Mouse (Mus musculus): ENCODE data around the gene Gm47955. TPM values are rescaled to one million over a fixed set of nuclear protein-coding genes. Genes with fewer than 3 reads are reported as not detected.
"Not testable (repeated sequence)": the region's sequence is repeated elsewhere in the genome, so short reads cannot be mapped to it uniquely, and the experiment has no call there.

Gm47955 gene
- polyA plus RNA-seq, 1 experiment from 2014 or later, result not detected

- not testable (repeated sequence) for H3K9me3 ChIP-seq (ENCODE audit: control insufficient read depth, low read length); H3K27ac ChIP-seq (ENCODE audit: low read depth, low read length); ATAC-seq (ENCODE audit: low FRiP score); H3K27me3 ChIP-seq (ENCODE audit: control insufficient read depth, insufficient read depth, low read length); H3K4me2 ChIP-seq; H3K36me3 ChIP-seq (ENCODE audit: control insufficient read depth, insufficient read depth, low read length); H3K4me1 ChIP-seq (ENCODE audit: control insufficient read depth, insufficient read depth, low read length); DNase-seq (ENCODE audit: low spot score, missing footprints); H3K9ac ChIP-seq (ENCODE audit: low read length); H3K4me3 ChIP-seq (ENCODE audit: low read depth, low read length)
- WGBS, result 94% methylated on average over 2 of the region's 2 CpGs
These were observed 14.1 kb upstream of the Gm47955 start for GRCm38 (mm10) chr1:82946029-82946428.

- WGBS, result 91% methylated on average over 2 of the region's 2 CpGs
- H3K36me3 ChIP-seq (ENCODE audit: control insufficient read depth, insufficient read depth, low read length), result no peaks in the 10 kb centered on the region
These were observed 11.5 kb upstream of the Gm47955 start for GRCm38 (mm10) chr1:82948601-82949000.

GRCm38 (mm10) chr1:82955913-82956312, 4.2 kb upstream of the Gm47955 start, which contains the start of gene Gm7544:
Gm7544 (minus strand) TSS chr1:82956013.
- H3K4me1 ChIP-seq (ENCODE audit: control insufficient read depth, insufficient read depth, low read length); ATAC-seq (ENCODE audit: low FRiP score); H3K4me2 ChIP-seq; H3K36me3 ChIP-seq (ENCODE audit: control insufficient read depth, insufficient read depth, low read length); H3K4me3 ChIP-seq (ENCODE audit: low read depth, low read length); DNase-seq (ENCODE audit: low spot score, missing footprints); H3K27ac ChIP-seq (ENCODE audit: low read depth, low read length); H3K9me3 ChIP-seq (ENCODE audit: control insufficient read depth, low read length); H3K27me3 ChIP-seq (ENCODE audit: control insufficient read depth, insufficient read depth, low read length); H3K9ac ChIP-seq (ENCODE audit: low read length): not testable (repeated sequence)

More at GRCm38 (mm10) chr1:82948601-82949000, 11.5 kb upstream of the Gm47955 start:
- H3K4me1 ChIP-seq (ENCODE audit: control insufficient read depth, insufficient read depth, low read length), result no peaks in the 10 kb centered on the region
- no peak for DNase-seq (ENCODE audit: low spot score, missing footprints)
- no peak overlapping the region for H3K9ac ChIP-seq (ENCODE audit: low read length)
- H3K4me2 ChIP-seq, result no peak overlapping the region
- no peak overlapping the region for H3K4me3 ChIP-seq (ENCODE audit: low read depth, low read length)
- no peaks in the 10 kb centered on the region for H3K9me3 ChIP-seq (ENCODE audit: control insufficient read depth, low read length)
- H3K27me3 ChIP-seq (ENCODE audit: control insufficient read depth, insufficient read depth, low read length), result no peaks in the 10 kb centered on the region
- H3K27ac ChIP-seq (ENCODE audit: low read depth, low read length), result no peak overlapping the region
- ATAC-seq (ENCODE audit: low FRiP score), result no peak

- Histone ChIP-seq H3K9ac (ENCODE audit: low read length) (no peak overlapping the region), H3K36me3 (ENCODE audit: control insufficient read depth, insufficient read depth, low read length) (no peaks in the 10 kb centered on the region), H3K27ac (ENCODE audit: low read depth, low read length) (no peak overlapping the region), H3K4me3 (ENCODE audit: low read depth, low read length) (no peak overlapping the region), H3K27me3 (ENCODE audit: control insufficient read depth, insufficient read depth, low read length) (no peaks in the 10 kb centered on the region), H3K4me1 (ENCODE audit: control insufficient read depth, insufficient read depth, low read length) (no peaks in the 10 kb centered on the region), H3K4me2 (no peak overlapping the region), H3K9me3 (ENCODE audit: control insufficient read depth, low read length) (no peaks in the 10 kb centered on the region; the same call in 1 of the 2 replicates)
- ATAC-seq (ENCODE audit: low FRiP score) (no peak), DNase-seq (ENCODE audit: low spot score, missing footprints) (no peak)
- WGBS, result 70% methylated on average over 3 of the region's 3 CpGs
These were observed 6.3 kb downstream of the Gm47955 start for GRCm38 (mm10) chr1:82966413-82966812.

DNA sequence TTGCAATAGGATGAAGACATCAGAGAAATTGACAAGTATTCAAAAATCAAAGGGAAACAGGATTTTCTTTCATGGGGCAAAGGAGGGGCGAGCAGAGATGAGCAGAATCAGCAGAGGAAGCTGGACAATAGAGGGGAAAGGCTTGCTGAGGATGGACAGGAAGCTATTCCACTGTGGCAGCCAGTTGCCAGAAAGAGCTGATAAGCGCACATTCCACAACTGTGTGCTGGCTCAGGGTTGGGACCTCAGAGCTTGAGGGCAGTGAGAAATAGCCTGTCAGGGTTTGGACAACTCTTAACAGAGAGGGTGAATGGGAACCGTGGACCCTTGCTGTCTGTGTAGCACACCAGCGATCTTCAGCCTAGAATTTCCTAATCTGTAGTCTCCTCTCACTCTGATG, 12.0 kb downstream of the Gm47955 start:
- Histone ChIP-seq H3K4me1 (ENCODE audit: control insufficient read depth, insufficient read depth, low read length) (no peaks in the 10 kb centered on the region), H3K9me3 (ENCODE audit: control insufficient read depth, low read length) (no peaks in the 10 kb centered on the region), H3K4me2 (no peak overlapping the region), H3K36me3 (ENCODE audit: control insufficient read depth, insufficient read depth, low read length) (no peaks in the 10 kb centered on the region), H3K4me3 (ENCODE audit: low read depth, low read length) (no peak overlapping the region), H3K9ac (ENCODE audit: low read length) (no peak overlapping the region), H3K27me3 (ENCODE audit: control insufficient read depth, insufficient read depth, low read length) (no peaks in the 10 kb centered on the region), H3K27ac (ENCODE audit: low read depth, low read length) (no peak overlapping the region)
- ATAC-seq (ENCODE audit: low FRiP score), result no peak
- 47% methylated on average over 4 of the region's 4 CpGs for WGBS
- peak; percentile 87 for DNase-seq (ENCODE audit: low spot score, missing footprints)

GRCm38 (mm10) chr1:82973244-82973643, 13.2 kb downstream of the Gm47955 start:
- Histone ChIP-seq H3K36me3 (ENCODE audit: control insufficient read depth, insufficient read depth, low read length) (no peaks in the 10 kb centered on the region), H3K9me3 (ENCODE audit: control insufficient read depth, low read length) (no peaks in the 10 kb centered on the region), H3K27me3 (ENCODE audit: control insufficient read depth, insufficient read depth, low read length) (no peaks in the 10 kb centered on the region), H3K4me3 (ENCODE audit: low read depth, low read length) (no peak overlapping the region), H3K9ac (ENCODE audit: low read length) (no peak overlapping the region), H3K4me1 (ENCODE audit: control insufficient read depth, insufficient read depth, low read length) (no peaks in the 10 kb centered on the region), H3K4me2 (no peak overlapping the region), H3K27ac (ENCODE audit: low read depth, low read length) (no peak overlapping the region)
- no peak for ATAC-seq (ENCODE audit: low FRiP score)
- WGBS, result 93% methylated on average over 1 of the region's 1 CpGs
- DNase-seq (ENCODE audit: low spot score, missing footprints), result no peak

- H3K36me3 ChIP-seq (ENCODE audit: control insufficient read depth, insufficient read depth, low read length), result no peaks in the 10 kb centered on the region
- WGBS, result 77% methylated on average over 6 of the region's 6 CpGs
These were observed 13.8 kb downstream of the Gm47955 start for GRCm38 (mm10) chr1:82973901-82974300.

DNA sequence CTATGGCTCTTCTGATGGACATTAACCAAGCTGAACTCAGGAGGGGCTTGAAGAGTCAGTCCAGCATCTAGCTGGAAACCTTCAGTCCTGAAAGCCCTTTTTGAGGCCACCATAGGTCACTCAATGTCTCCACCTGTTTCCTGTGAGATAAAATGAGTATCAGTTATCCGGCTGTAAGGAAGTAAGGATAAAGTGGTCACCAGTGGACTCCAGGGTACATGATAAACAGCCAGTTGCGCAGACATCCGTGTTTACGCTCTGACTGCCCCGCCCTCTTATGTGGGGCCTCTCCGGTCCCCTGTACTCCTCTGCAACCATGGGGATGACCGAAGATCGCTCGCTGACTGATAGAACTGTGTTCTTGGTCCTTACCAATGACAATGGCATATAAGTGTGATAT, 14.3 kb downstream of the Gm47955 start:
- H3K36me3 ChIP-seq (ENCODE audit: control insufficient read depth, insufficient read depth, low read length), result no peaks in the 10 kb centered on the region

More at GRCm38 (mm10) chr1:82973901-82974300, 13.8 kb downstream of the Gm47955 start:
- no peak overlapping the region for H3K4me3 ChIP-seq (ENCODE audit: low read depth, low read length)
- no peak overlapping the region for H3K9ac ChIP-seq (ENCODE audit: low read length)
- ATAC-seq (ENCODE audit: low FRiP score), result no peak
- H3K4me1 ChIP-seq (ENCODE audit: control insufficient read depth, insufficient read depth, low read length), result no peaks in the 10 kb centered on the region
- no peak for DNase-seq (ENCODE audit: low spot score, missing footprints)
- no peaks in the 10 kb centered on the region for H3K9me3 ChIP-seq (ENCODE audit: control insufficient read depth, low read length)
- H3K27me3 ChIP-seq (ENCODE audit: control insufficient read depth, insufficient read depth, low read length), result no peaks in the 10 kb centered on the region
- H3K27ac ChIP-seq (ENCODE audit: low read depth, low read length), result no peak overlapping the region
- no peak overlapping the region for H3K4me2 ChIP-seq

DNA sequence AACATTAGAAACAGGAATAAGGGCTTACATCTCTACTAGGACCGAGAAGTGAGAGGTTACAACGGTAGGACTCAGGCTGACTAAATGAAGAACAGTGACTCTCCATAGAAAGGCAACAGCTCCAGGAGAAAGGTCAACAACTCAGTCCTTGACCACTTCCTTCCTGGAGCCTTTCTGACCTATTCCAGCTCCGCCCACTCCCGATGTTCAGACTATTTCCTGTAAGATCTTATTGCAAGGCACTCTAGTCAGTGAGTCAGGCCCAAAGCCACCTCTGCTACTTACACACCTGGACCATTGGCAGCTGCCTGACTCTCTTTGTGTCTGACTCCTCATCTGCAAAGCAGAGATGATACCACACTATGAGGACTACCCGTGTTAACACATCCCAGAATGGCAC, 15.7 kb downstream of the Gm47955 start:
- WGBS, result 84% methylated on average over 5 of the region's 5 CpGs

More for the DNA sequence above, 14.3 kb downstream of the Gm47955 start:
- WGBS, result 88% methylated on average over 9 of the region's 9 CpGs
- no peaks in the 10 kb centered on the region for H3K27me3 ChIP-seq (ENCODE audit: control insufficient read depth, insufficient read depth, low read length)
- H3K9ac ChIP-seq (ENCODE audit: low read length), result no peak overlapping the region
- no peak overlapping the region for H3K27ac ChIP-seq (ENCODE audit: low read depth, low read length)
- DNase-seq (ENCODE audit: low spot score, missing footprints), result no peak
- H3K4me3 ChIP-seq (ENCODE audit: low read depth, low read length), result no peak overlapping the region
- no peak overlapping the region for H3K4me2 ChIP-seq
- no peaks in the 10 kb centered on the region for H3K4me1 ChIP-seq (ENCODE audit: control insufficient read depth, insufficient read depth, low read length)
- ATAC-seq (ENCODE audit: low FRiP score), result no peak
- no peaks in the 10 kb centered on the region for H3K9me3 ChIP-seq (ENCODE audit: control insufficient read depth, low read length)

GRCm38 (mm10) chr1:82977840-82978239, 17.8 kb downstream of the Gm47955 start:
- H3K4me1 ChIP-seq (ENCODE audit: control insufficient read depth, insufficient read depth, low read length), result no peaks in the 10 kb centered on the region
- no peak for ATAC-seq (ENCODE audit: low FRiP score)
- no peaks in the 10 kb centered on the region for H3K9me3 ChIP-seq (ENCODE audit: control insufficient read depth, low read length)
- no peak overlapping the region for H3K4me3 ChIP-seq (ENCODE audit: low read depth, low read length)
- DNase-seq (ENCODE audit: low spot score, missing footprints), result no peak
- no peaks in the 10 kb centered on the region for H3K36me3 ChIP-seq (ENCODE audit: control insufficient read depth, insufficient read depth, low read length)
- no peak overlapping the region for H3K9ac ChIP-seq (ENCODE audit: low read length)
- H3K27me3 ChIP-seq (ENCODE audit: control insufficient read depth, insufficient read depth, low read length), result no peaks in the 10 kb centered on the region
- no peak overlapping the region for H3K27ac ChIP-seq (ENCODE audit: low read depth, low read length)
- no peak overlapping the region for H3K4me2 ChIP-seq

More for the DNA sequence above, 15.7 kb downstream of the Gm47955 start:
- Histone ChIP-seq H3K9me3 (ENCODE audit: control insufficient read depth, low read length) (no peaks in the 10 kb centered on the region), H3K36me3 (ENCODE audit: control insufficient read depth, insufficient read depth, low read length) (no peaks in the 10 kb centered on the region), H3K27ac (ENCODE audit: low read depth, low read length) (no peak overlapping the region), H3K4me1 (ENCODE audit: control insufficient read depth, insufficient read depth, low read length) (no peaks in the 10 kb centered on the region), H3K4me2 (no peak overlapping the region), H3K9ac (ENCODE audit: low read length) (no peak overlapping the region), H3K4me3 (ENCODE audit: low read depth, low read length) (no peak overlapping the region), H3K27me3 (ENCODE audit: control insufficient read depth, insufficient read depth, low read length) (no peaks in the 10 kb centered on the region)
- ATAC-seq (ENCODE audit: low FRiP score) (no peak), DNase-seq (ENCODE audit: low spot score, missing footprints) (no peak)
